ENCODE assay signal across 15 mouse cellular contexts in genomic region chr5:139416942-139417341, GRCm38 (mm10). TPM values are rescaled to one million over a fixed set of nuclear protein-coding genes. Genes with fewer than 3 reads are reported as not detected.
DNase-seq lines count a peak whose midpoint lies in the region; TF ChIP-seq lines count a peak whose summit lies in the region.
"Had no signal": no experiment of that assay in that cellular context is flagged by ENCODE, and none has a peak within 500 bp of the region (broad histone marks: within the 10 kb centered on the region; RNA-seq: fewer than 3 reads in every experiment).

No protein-coding gene starts in this region.

- DNase-seq in layer of hippocampus, adult 2 months (ENCODE audit: low spot score in 2 of 2), result no peak
- no peak for DNase-seq in layer of hippocampus, adult 8-10 months (ENCODE audit: low spot score in 2 of 2)
- DNase-seq in 3T3-L1 (ENCODE audit: low read depth, low spot score) (peak; percentile 60), A20 (ENCODE audit: low read depth, low spot score) (peak; percentile 34)
- no peak for DNase-seq in adrenal gland, adult 18-20 months (ENCODE audit: low spot score in 2 of 2)
- DNase-seq in layer of hippocampus, adult 9-10 months (ENCODE audit: low spot score), result no peak
- no peak for DNase-seq in heart, postnatal 14 days
- DNase-seq: cerebellum, postnatal 36 days; kidney, postnatal 36 days; left cerebral cortex, postnatal 4 days; lung, postnatal 36 days had no signal

- 87% methylated on average over 4 of the region's 4 CpGs for WGBS in bone marrow, adult 2 months

- no peak for TF ChIP-seq POLR2A in bone marrow, adult 2 months (IDR thresholded peaks at IDR 0.05; ENCODE audit: borderline replicate concordance, control insufficient read depth, low read depth, low read length)

- intact Hi-C loops in heart, postnatal 14 days (cut with DNase I), result no loop called here

- no peaks in the 10 kb centered on the region; the same call in 1 of the 2 replicates for H3K4me1 ChIP-seq in bone marrow, adult 2 months (ENCODE audit: control insufficient read depth, insufficient read depth, low read length)

- no peak overlapping the region for H3K4me3 ChIP-seq in layer of hippocampus, adult 2 months
- no peak overlapping the region for H3K4me3 ChIP-seq in bone marrow, adult 2 months (replicated peaks; ENCODE audit: control insufficient read depth, low read depth, low read length)
- H3K4me3 ChIP-seq: erythroblast, embryonic 14.5 days; heart, embryonic 10.5 days had no signal

- TF ChIP-seq CTCF in layer of hippocampus, adult 2 months (conservative IDR thresholded peaks at IDR 0.05), result peak; percentile 65
- peak; percentile 50; the same call in 1 of the 2 replicates for TF ChIP-seq CTCF in bone marrow, adult 2 months (IDR thresholded peaks at IDR 0.05; ENCODE audit: control insufficient read depth, insufficient read depth, low read length)

- H3K27ac ChIP-seq in layer of hippocampus, adult 2 months, result no peak overlapping the region
- no peak overlapping the region for H3K27ac ChIP-seq in bone marrow, adult 2 months (ENCODE audit: control insufficient read depth, insufficient read depth, low read depth, low read length, poor library complexity)
- H3K27ac ChIP-seq: heart, embryonic 10.5 days; hindbrain, embryonic 14.5 days had no signal

RNA-seq across cellular contexts. Expression of gene Gper1, which starts 6.0 kb away (rescaled TPM):
- 1 to 10 TPM; 2.1 to 2.4 TPM for total RNA-seq in layer of hippocampus, adult 2 months (2021)
- 1 to 10 TPM; 3.4 to 5.1 (median 4.2) TPM for total RNA-seq in layer of hippocampus, adult 8-10 months (2022)
- polyA plus RNA-seq in bone marrow, adult 2 months (2011; ENCODE audit: insufficient read depth, insufficient read length, low replicate concordance, missing spikeins), result not detected in 2 replicates
- 1 to 10 TPM; 3.3 to 4.9 TPM for total RNA-seq in adrenal gland, adult 18-20 months (2021)
- 1 to 10 TPM; 2.7 TPM for total RNA-seq in heart, postnatal 14 days (2021)
- polyA plus RNA-seq: erythroblast, embryonic 14.5 days had no signal

RNA-seq across cellular contexts. Expression of gene C130050O18Rik, which starts 11.9 kb away (rescaled TPM):
- under 1 TPM in 1 of 2 experiments, not detected in 1; 0.18 TPM for total RNA-seq in layer of hippocampus, adult 2 months (2021)
- 1 to 10 TPM in 2 of 4 experiments, under 1 TPM in 2; 0.54 to 1.2 (median 0.83) TPM for total RNA-seq in layer of hippocampus, adult 8-10 months (2022)
- 0.88 and 4.0 TPM in 2 replicates for polyA plus RNA-seq in bone marrow, adult 2 months (2011; ENCODE audit: insufficient read depth, insufficient read length, low replicate concordance, missing spikeins)
- total RNA-seq in adrenal gland, adult 18-20 months (2021), result under 1 TPM; 0.53 to 0.93 TPM
- total RNA-seq in heart, postnatal 14 days (2021), result under 1 TPM; 0.74 to 0.80 TPM
- total RNA-seq: left cerebral cortex, postnatal 4 days had no signal
- polyA plus RNA-seq: erythroblast, embryonic 14.5 days had no signal

RNA-seq across cellular contexts. Expression of gene Gpr146, which starts 39.4 kb away (rescaled TPM):
- 10 to 100 TPM; 11.5 to 12.8 TPM for total RNA-seq in layer of hippocampus, adult 2 months (2021)
- 10 to 100 TPM; 12.2 to 14.8 (median 13.2) TPM for total RNA-seq in layer of hippocampus, adult 8-10 months (2022)
- 14.6 and 20.1 TPM in 2 replicates for polyA plus RNA-seq in bone marrow, adult 2 months (2011; ENCODE audit: insufficient read depth, insufficient read length, low replicate concordance, missing spikeins)
- total RNA-seq in adrenal gland, adult 18-20 months (2021), result 10 to 100 TPM; 11.0 to 23.9 TPM
- 10 to 100 TPM; 41.8 to 46.5 TPM for total RNA-seq in heart, postnatal 14 days (2021)

RNA-seq across cellular contexts. Expression of gene 3110082I17Rik, which starts 43.4 kb away (rescaled TPM):
- 10 to 100 TPM; 17.1 to 18.1 TPM for total RNA-seq in layer of hippocampus, adult 2 months (2021)
- 10 to 100 TPM; 13.7 to 22.1 (median 17.1) TPM for total RNA-seq in layer of hippocampus, adult 8-10 months (2022)
- 11.8 and 12.8 TPM in 2 replicates for polyA plus RNA-seq in bone marrow, adult 2 months (2011; ENCODE audit: insufficient read depth, insufficient read length, low replicate concordance, missing spikeins)
- 1 to 10 TPM; 8.0 to 8.4 TPM for total RNA-seq in adrenal gland, adult 18-20 months (2021)
- total RNA-seq in heart, postnatal 14 days (2021), result 1 to 10 TPM; 4.7 to 5.3 TPM

Comparison
In these comparisons a context has a peak if more than half of its experiments do, and no peak if none do; other contexts are left out.
1. DNase-seq: peak in 3T3-L1 (single experiment) and A20 (single experiment); none in layer of hippocampus, adult 2 months (0 of 2), layer of hippocampus, adult 8-10 months (0 of 2), adrenal gland, adult 18-20 months (0 of 2), layer of hippocampus, adult 9-10 months (single experiment) and heart, postnatal 14 days (0 of 2).